Mouse (Mus musculus) embryonic fibroblast, embryonic 13.5 days (primary cell): Measurements from ENCODE around the gene Dlg2. TPM values are rescaled to one million over a fixed set of nuclear protein-coding genes. Genes with fewer than 3 reads are reported as not detected.

ENCODE experiments used
- H3K27ac ChIP-seq: 2 replicates; pipeline ENCODE4 v1.5.1; 2012; ENCODE audit warnings: low read length, control low read depth, inconsistent platforms; ENCODE audit not compliant: insufficient read depth
- H3K4me1 ChIP-seq: 2 replicates; pipeline ENCODE4 v1.6.1; 2011; ENCODE audit warnings: low read length; ENCODE audit not compliant: control insufficient read depth, insufficient read depth
- H3K4me3 ChIP-seq: 2 replicates; pipeline ENCODE4 v1.5.1; 2011; ENCODE audit warnings: mild to moderate bottlenecking, control low read depth, low read length; ENCODE audit not compliant: insufficient read depth
- CTCF ChIP-seq: IDR thresholded peaks from 2 replicates; pipeline ENCODE4 v1.5.1; 2011; ENCODE audit warnings: mild to moderate bottlenecking, control low read depth, low read length, moderate library complexity, borderline replicate concordance; ENCODE audit not compliant: insufficient read depth
- POLR2A ChIP-seq: IDR thresholded peaks from 2 replicates; pipeline ENCODE4 v1.6.1; 2011; ENCODE audit warnings: low read depth, mild to moderate bottlenecking, control low read depth, low read length, moderate library complexity
- polyA plus RNA-seq: library from polyadenylated mRNA; stranded (reverse); fragments of >200 nt; gene quantifications from 2 replicates; pipeline ENCODE4 v1.2.4, GENCODE M21; 2011; ENCODE audit warnings: low read depth; ENCODE audit not compliant: missing spikeins, insufficient read length

Dlg2 gene
- polyA plus RNA-seq, 1 experiment, result 5.2 TPM

GRCm38 (mm10) chr7:91845723-91846122 is 1369.3 kb downstream of the Dlg2 start:
- H3K4me3 ChIP-seq, result no peak overlapping the region
- peak overlapping the region; percentile 64; the same call in 1 of the 2 replicates for H3K27ac ChIP-seq
- peaks cover 1% of the 10 kb centered on the region; the same call in 1 of the 2 replicates for H3K4me1 ChIP-seq
- TF ChIP-seq POLR2A (no peak), CTCF (no peak)

- H3K4me3 ChIP-seq, result no peak overlapping the region
- peaks cover 1% of the 10 kb centered on the region; the same call in 1 of the 2 replicates for H3K4me1 ChIP-seq
- no peak for TF ChIP-seq POLR2A
- no peak for TF ChIP-seq CTCF
- no peak overlapping the region for H3K27ac ChIP-seq
Observed at GRCm38 (mm10) chr7:91849364-91849763, 1372.9 kb downstream of the Dlg2 start.

- Histone ChIP-seq H3K27ac (no peak overlapping the region), H3K4me1 (no peaks in the 10 kb centered on the region; the same call in 1 of the 2 replicates), H3K4me3 (no peak overlapping the region)
- TF ChIP-seq POLR2A (no peak), CTCF (no peak)
Observed at GRCm38 (mm10) chr7:91853653-91854052, 1377.2 kb downstream of the Dlg2 start.

GRCm38 (mm10) chr7:91856931-91857330 is 1380.5 kb downstream of the Dlg2 start:
- TF ChIP-seq CTCF (no peak), POLR2A (no peak)
- H3K4me3 ChIP-seq, result no peak overlapping the region
- H3K4me1 ChIP-seq, result no peaks in the 10 kb centered on the region
- H3K27ac ChIP-seq, result no peak overlapping the region

GRCm38 (mm10) chr7:91862806-91863531 is 1386.5 kb downstream of the Dlg2 start:
- H3K27ac ChIP-seq, result no peak overlapping the region

GRCm38 (mm10) chr7:91868919-91869318 is 1392.4 kb downstream of the Dlg2 start:
- H3K27ac ChIP-seq, result no peak overlapping the region
- no peak overlapping the region for H3K4me3 ChIP-seq
- H3K4me1 ChIP-seq, result no peaks in the 10 kb centered on the region
- TF ChIP-seq POLR2A (no peak), CTCF (no peak)

More at GRCm38 (mm10) chr7:91862806-91863531, 1386.5 kb downstream of the Dlg2 start:
- no peak for TF ChIP-seq POLR2A
- TF ChIP-seq CTCF, result no peak
- Histone ChIP-seq H3K4me3 (no peak overlapping the region), H3K4me1 (no peaks in the 10 kb centered on the region)

GRCm38 (mm10) chr7:91876831-91877230 is 1400.4 kb downstream of the Dlg2 start:
- TF ChIP-seq CTCF (no peak), POLR2A (no peak)
- Histone ChIP-seq H3K4me3 (no peak overlapping the region), H3K27ac (no peak overlapping the region), H3K4me1 (no peaks in the 10 kb centered on the region)

- H3K27ac ChIP-seq, result no peak overlapping the region
- H3K4me3 ChIP-seq, result no peak overlapping the region
- TF ChIP-seq CTCF, result no peak
- TF ChIP-seq POLR2A, result no peak
- no peaks in the 10 kb centered on the region for H3K4me1 ChIP-seq
Observed at GRCm38 (mm10) chr7:91877804-91878203, 1401.3 kb downstream of the Dlg2 start.

GRCm38 (mm10) chr7:91886336-91886735 is 1409.9 kb downstream of the Dlg2 start:
- TF ChIP-seq CTCF (no peak), POLR2A (no peak)
- Histone ChIP-seq H3K4me3 (no peak overlapping the region), H3K4me1 (0 out of 2 replicates have a peak, but pooled peaks cover 2% of the 10 kb centered on the region), H3K27ac (no peak overlapping the region)

GRCm38 (mm10) chr7:91893991-91894390 is 1417.5 kb downstream of the Dlg2 start:
- TF ChIP-seq CTCF, result no peak
- no peak for TF ChIP-seq POLR2A
- no peak overlapping the region for H3K27ac ChIP-seq
- no peak overlapping the region for H3K4me3 ChIP-seq
- 0 out of 2 replicates have a peak, but pooled peaks cover 2% of the 10 kb centered on the region for H3K4me1 ChIP-seq

GRCm38 (mm10) chr7:91896935-91897334 is 1420.5 kb downstream of the Dlg2 start:
- Histone ChIP-seq H3K4me1 (no peaks in the 10 kb centered on the region), H3K27ac (no peak overlapping the region), H3K4me3 (no peak overlapping the region)
- no peak for TF ChIP-seq CTCF
- no peak for TF ChIP-seq POLR2A

GRCm38 (mm10) chr7:91897509-91897908 is 1421.0 kb downstream of the Dlg2 start:
- Histone ChIP-seq H3K27ac (no peak overlapping the region), H3K4me3 (no peak overlapping the region), H3K4me1 (no peaks in the 10 kb centered on the region)
- TF ChIP-seq CTCF (no peak), POLR2A (no peak)
